Mouse (Mus musculus): ENCODE results near the gene Krtap4-2.

DNA sequence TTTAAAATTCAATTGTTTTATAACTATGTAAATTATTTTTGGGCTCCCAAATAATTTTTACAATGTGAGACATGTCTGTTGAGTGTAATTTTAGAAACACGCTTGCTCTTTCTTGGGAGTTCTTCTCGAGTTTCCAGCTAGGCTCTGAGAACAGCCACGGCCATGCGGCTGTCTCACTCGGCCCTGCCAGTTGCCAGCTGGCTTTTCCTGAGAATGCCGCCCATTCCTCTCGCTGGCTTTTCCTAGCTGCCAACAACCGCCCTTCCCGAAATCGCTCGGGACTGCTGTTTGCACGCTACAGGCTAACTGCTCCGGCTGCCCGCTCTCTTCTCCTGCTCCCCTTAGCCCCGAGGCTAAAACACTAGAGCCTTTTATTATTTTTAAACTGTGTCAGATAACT is 11.6 kb upstream of the Krtap4-2 start:
- TF ChIP-seq CTCF (conservative IDR thresholded peaks at IDR 0.05; ENCODE audit: low read length), result no peak
- no peak for TF ChIP-seq POU5F1 (IDR thresholded peaks at IDR 0.05; ENCODE audit: borderline replicate concordance, low read length)
